Mouse (Mus musculus): Measurements from ENCODE around the gene Cstad.

DNA sequence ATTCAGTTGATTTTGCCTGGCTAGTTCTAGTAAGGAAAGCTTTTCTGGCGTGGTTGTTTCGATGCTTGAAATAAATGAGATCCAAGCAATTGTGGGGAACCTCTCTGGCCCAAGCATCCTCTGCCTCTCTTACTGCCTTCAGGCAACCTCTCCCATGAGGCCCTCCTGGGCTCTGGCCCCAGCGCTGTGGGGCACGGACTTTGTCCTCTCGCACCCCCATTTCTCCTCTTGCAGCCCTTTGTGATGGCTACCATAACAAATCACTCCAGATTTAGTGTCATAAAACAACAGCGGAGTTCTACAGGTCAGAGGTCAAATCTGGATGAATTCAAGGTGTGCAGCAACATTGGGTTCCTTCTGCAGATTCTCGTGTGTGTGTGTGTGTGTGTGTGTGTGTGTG lies 49.1 kb upstream of the Cstad start:
- TF ChIP-seq CTCF (IDR thresholded peaks at IDR 0.05; ENCODE audit: low read depth) (no peak), EP300 (IDR thresholded peaks at IDR 0.05; ENCODE audit: low read depth) (no peak)

Measured in liver, embryonic 14.5 days (tissue).